Mouse (Mus musculus) small intestine, adult 2 months (tissue): Measurements from ENCODE around the gene Cdh13. TPM values are rescaled to one million over a fixed set of nuclear protein-coding genes. Genes with fewer than 3 reads are reported as not detected.

Experiments used
- H3K27ac ChIP-seq: fragments of 200-500 bp; 2 replicates; pipeline ENCODE4 v1.5.1; 2012; ENCODE audit warnings: low read depth, low read length, control low read depth, inconsistent platforms; ENCODE audit not compliant: insufficient read depth
- H3K27me3 ChIP-seq: fragments of 200-500 bp; 2 replicates; pipeline ENCODE4 v1.6.1; 2012; ENCODE audit warnings: mild to moderate bottlenecking, moderate library complexity, low read length, inconsistent platforms; ENCODE audit not compliant: control insufficient read depth, insufficient read depth
- H3K36me3 ChIP-seq: fragments of 200-500 bp; 2 replicates; pipeline ENCODE4 v1.6.1; 2012; ENCODE audit warnings: mild to moderate bottlenecking, low read length, control low read depth, inconsistent platforms; ENCODE audit not compliant: control insufficient read depth, insufficient read depth
- H3K4me1 ChIP-seq: fragments of 200-500 bp; 2 replicates; pipeline ENCODE4 v1.6.1; 2012; ENCODE audit warnings: low read length, inconsistent platforms, mixed read lengths; ENCODE audit not compliant: control insufficient read depth, insufficient read depth, insufficient read length
- H3K4me3 ChIP-seq: fragments of 200-500 bp; 2 replicates; pipeline ENCODE4 v1.5.1; 2012; ENCODE audit warnings: low read depth, mild to moderate bottlenecking, control low read depth, inconsistent platforms, low read length, moderate library complexity
- CTCF ChIP-seq: fragments of 200-500 bp; IDR thresholded peaks from 2 replicates; pipeline ENCODE4 v1.5.1; 2012; ENCODE audit warnings: low read depth, mild to moderate bottlenecking, control low read depth, inconsistent platforms, low read length, moderate library complexity, mixed read lengths; ENCODE audit not compliant: insufficient replicate concordance, insufficient read length; ENCODE audit errors: extremely low read depth
- POLR2A ChIP-seq: fragments of 200-500 bp; IDR thresholded peaks from 2 replicates; pipeline ENCODE4 v1.6.1; 2012; ENCODE audit warnings: low read depth, mild to moderate bottlenecking, control low read depth, inconsistent platforms, low read length, moderate library complexity
- WGBS: fragments of 180-500 bp; shearing (Covaris S2); methylation state at CpG from one replicate; pipeline ENCODE4 v1.1.7; 2018; 5-methylcytosine and 5-hydroxymethylcytosine counted together
- polyA plus RNA-seq: library from polyadenylated mRNA; depleted of rRNA; stranded (reverse); fragments of >200 nt; gene quantifications from 2 replicates; pipeline ENCODE4 v1.2.3, GENCODE M21; 2012

The Cdh13 gene
- polyA plus RNA-seq, 1 experiment, result 4.6 TPM

DNA sequence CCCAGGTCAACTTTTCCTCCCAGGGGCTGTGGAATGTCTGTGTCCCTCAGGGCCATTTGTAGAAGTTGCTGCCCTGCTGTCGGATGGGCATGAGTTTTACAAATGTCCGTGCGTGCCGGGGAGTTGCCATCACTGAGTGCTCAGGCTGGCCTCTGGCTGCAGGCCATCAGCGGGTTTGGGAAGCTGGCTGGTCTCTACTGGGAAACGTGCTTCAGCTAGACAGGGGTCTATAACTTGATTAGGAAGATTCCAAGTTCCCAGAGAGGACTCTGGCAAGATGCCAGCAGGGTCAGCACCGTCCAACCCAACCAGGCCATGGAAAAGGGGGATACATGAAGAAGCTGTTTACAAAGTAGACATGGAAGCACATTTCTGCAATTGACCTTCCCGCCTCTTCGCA is 163.0 kb downstream of the Cdh13 start:
- Histone ChIP-seq H3K4me3 (no peak overlapping the region), H3K36me3 (no peaks in the 10 kb centered on the region), H3K27ac (no peak overlapping the region), H3K27me3 (no peaks in the 10 kb centered on the region), H3K4me1 (no peaks in the 10 kb centered on the region)
- WGBS, result 84% methylated on average over 9 of the region's 9 CpGs
- no peak for TF ChIP-seq CTCF

DNA sequence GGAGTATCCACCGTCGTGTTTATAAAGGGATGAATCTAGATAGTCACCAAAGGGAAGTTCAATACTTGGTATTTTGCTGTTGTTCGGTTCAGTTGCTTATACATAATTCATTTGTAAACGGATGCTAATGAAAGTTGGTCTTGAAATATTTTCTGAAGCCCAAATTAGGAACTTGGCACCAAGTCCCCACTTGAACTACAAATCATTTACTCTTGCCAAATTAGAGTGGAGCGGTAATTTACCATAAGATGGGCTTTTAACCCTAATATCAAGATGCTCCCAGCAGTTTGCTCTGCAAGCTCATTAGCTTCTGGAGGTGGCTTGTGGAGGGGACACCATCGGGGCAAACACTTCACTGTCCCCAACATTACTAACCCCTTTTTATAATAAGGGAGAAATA is 164.5 kb downstream of the Cdh13 start:
- 88% methylated on average over 6 of the region's 6 CpGs for WGBS

DNA sequence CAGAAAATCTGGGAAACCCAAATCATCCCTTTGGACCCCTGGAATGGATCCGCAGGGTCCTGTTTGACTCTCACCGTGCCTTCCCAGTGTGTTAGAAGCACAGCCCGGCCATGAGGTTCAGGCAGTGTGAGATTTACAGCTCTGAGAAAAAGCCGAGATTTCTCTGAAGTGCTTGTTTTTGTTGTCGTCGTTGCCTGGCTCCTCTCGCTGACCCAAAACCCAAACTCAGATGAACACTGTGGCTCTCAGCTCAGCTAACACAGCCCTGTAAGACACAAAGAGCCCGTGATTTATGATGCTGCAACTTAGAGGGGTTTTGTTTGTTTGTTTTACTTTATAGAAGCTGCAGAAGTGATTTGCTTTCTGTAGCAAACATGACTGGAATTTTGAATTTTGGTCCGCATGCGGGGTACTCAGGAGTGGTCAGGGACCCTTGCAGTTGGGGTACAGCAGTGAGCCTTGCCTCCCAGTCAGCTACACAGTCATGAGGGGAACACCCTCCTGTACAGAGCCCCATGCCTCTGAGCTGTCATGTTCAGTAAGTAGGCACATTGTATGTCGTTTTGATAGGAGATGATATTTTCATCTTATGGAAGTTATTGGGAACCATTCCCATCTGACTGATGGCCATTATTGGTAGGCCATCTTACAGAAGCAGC is 169.0 kb downstream of the Cdh13 start:
- Histone ChIP-seq H3K36me3 (no peaks in the 10 kb centered on the region), H3K4me1 (no peaks in the 10 kb centered on the region), H3K4me3 (no peak overlapping the region), H3K27ac (no peak overlapping the region), H3K27me3 (no peaks in the 10 kb centered on the region)
- 66% methylated on average over 11 of the region's 11 CpGs for WGBS
- TF ChIP-seq POLR2A, result no peak
- no peak for TF ChIP-seq CTCF

More for the DNA sequence above, 164.5 kb downstream of the Cdh13 start:
- Histone ChIP-seq H3K36me3 (no peaks in the 10 kb centered on the region), H3K4me3 (no peak overlapping the region), H3K4me1 (no peaks in the 10 kb centered on the region), H3K27me3 (no peaks in the 10 kb centered on the region), H3K27ac (no peak overlapping the region)
- no peak for TF ChIP-seq CTCF
- TF ChIP-seq POLR2A, result no peak

DNA sequence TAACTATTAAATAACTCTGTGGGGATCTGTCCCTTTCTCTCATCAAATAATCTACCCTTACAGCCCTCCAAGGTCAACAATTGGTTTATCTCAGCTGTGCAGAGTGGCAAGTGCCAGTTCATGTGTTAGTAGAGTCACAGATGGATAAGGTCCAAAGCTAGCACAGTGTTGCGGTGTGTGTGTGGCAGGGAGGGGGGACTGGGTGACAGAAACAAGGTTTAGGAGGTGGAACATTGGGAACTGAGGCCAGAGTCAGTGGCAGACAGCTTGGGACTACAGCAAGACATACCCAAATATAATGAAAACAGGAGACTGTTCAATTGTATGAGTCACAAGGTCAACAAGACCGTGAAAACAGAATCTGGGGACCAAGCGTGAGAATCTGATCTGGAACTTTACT is 171.7 kb downstream of the Cdh13 start:
- Histone ChIP-seq H3K4me3 (no peak overlapping the region), H3K27me3 (no peaks in the 10 kb centered on the region), H3K36me3 (no peaks in the 10 kb centered on the region), H3K4me1 (no peaks in the 10 kb centered on the region), H3K27ac (no peak overlapping the region)
- WGBS, result 68% methylated on average over 3 of the region's 3 CpGs
- TF ChIP-seq POLR2A, result no peak
- no peak for TF ChIP-seq CTCF

DNA sequence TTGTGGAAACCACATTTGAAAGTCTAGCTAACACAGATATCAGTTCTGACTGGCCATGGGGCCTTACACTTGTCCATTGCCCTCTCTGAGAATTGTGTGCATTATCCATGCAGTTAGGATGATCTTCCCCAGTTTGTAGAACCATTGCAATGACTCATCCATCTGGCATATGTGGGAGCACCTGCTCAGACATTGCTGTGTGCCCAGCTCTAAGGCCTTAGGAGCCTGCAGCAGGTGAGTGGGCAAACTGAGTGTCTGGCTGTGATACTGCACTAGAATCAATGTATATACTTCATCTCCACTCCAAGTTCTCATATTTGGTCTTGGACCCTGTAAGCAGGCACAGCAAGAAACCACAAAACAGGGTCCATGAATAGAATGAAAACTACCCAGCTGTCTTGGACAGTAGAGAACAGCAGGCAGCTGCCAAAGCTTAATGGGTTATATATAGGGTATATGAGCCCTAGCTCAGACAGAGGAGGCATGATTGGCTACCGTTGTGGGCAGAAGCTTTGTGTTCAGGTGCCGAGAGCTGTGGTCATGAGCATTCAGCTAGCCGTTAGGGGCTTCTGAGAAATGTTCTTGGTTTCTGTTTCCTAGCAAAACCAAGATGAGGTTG is 181.9 kb downstream of the Cdh13 start:
- Histone ChIP-seq H3K4me3 (no peak overlapping the region), H3K27me3 (no peaks in the 10 kb centered on the region), H3K27ac (no peak overlapping the region), H3K4me1 (no peaks in the 10 kb centered on the region), H3K36me3 (no peaks in the 10 kb centered on the region)
- 90% methylated on average over 3 of the region's 3 CpGs for WGBS
- TF ChIP-seq POLR2A (no peak), CTCF (no peak)

DNA sequence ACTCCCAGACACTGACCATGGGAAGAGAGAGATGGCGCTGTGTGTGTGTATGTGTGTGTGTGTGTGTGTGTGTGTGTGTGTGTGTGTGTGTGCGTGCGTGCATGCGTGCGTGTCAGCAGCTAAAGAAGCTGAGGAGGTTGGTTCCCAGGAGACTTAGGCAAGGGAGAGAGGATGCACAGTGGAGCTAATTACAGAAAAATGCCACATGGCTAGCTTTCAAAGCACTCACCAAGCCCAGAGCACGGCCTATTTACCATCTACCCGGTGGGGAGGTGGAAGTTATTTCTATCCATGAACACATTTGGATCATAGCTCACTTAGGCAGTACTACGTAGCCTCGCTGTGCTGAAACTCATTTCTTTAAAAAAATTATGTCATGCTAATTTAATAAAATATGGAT is 194.1 kb downstream of the Cdh13 start:
- no peaks in the 10 kb centered on the region for H3K36me3 ChIP-seq
- TF ChIP-seq POLR2A, result no peak
- TF ChIP-seq CTCF, result no peak
- H3K27me3 ChIP-seq, result no peaks in the 10 kb centered on the region
- WGBS, result 90% methylated on average over 9 of the region's 9 CpGs
- H3K27ac ChIP-seq, result no peak overlapping the region
- H3K4me3 ChIP-seq, result no peak overlapping the region
- no peaks in the 10 kb centered on the region for H3K4me1 ChIP-seq

DNA sequence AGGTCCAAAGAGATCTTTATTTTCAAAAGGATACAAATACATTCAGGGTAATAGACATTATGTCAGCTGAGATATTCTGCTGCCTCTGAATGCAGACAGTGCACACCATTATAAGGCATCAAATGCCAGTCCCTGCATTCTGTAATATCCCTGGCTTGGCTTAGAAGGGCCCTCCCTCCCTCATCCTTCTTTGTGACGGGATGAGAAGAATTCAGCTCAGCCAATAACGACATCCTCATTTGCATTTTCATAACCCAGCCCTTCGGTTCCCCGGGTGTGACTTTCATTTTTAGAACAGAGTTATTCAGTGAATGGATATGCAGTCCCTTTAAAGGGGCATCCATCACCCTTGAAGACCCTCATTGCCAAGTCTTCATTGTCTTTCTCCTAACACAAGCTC is 205.2 kb downstream of the Cdh13 start:
- WGBS, result 53% methylated on average over 4 of the region's 4 CpGs
- H3K36me3 ChIP-seq, result no peaks in the 10 kb centered on the region
- no peaks in the 10 kb centered on the region for H3K27me3 ChIP-seq
- H3K4me3 ChIP-seq, result no peak overlapping the region
- H3K27ac ChIP-seq, result no peak overlapping the region
- TF ChIP-seq POLR2A (no peak), CTCF (no peak)
- H3K4me1 ChIP-seq, result no peaks in the 10 kb centered on the region
